Mouse (Mus musculus) lung, embryonic 15.5 days (tissue): ENCODE measurements around the gene Metap1d. TPM values are rescaled to one million over a fixed set of nuclear protein-coding genes. Genes with fewer than 3 reads are reported as not detected.

Experiments
- ATAC-seq: fragments of 200-750 bp; cut with Nextera tagmentation; 2 replicates; pipeline ENCODE4 v1.8.0; 2017; ENCODE audit warnings: moderate number of reproducible peaks, borderline replicate concordance; ENCODE audit not compliant: low FRiP score, low TSS enrichment; ENCODE audit errors: extremely low read depth
- H3K27ac ChIP-seq: fragments of 300-500 bp; sonication (generic); 2 replicates; pipeline ENCODE4 v1.5.1; 2015; ENCODE audit warnings: moderate library complexity, mild to moderate bottlenecking, inconsistent platforms
- H3K27me3 ChIP-seq: fragments of 300-500 bp; sonication (generic); 2 replicates; pipeline ENCODE4 v1.6.1; 2015; ENCODE audit warnings: inconsistent platforms
- H3K36me3 ChIP-seq: fragments of 300-500 bp; sonication (generic); 2 replicates; pipeline ENCODE4 v1.6.1; 2015; ENCODE audit warnings: inconsistent platforms
- H3K4me1 ChIP-seq: fragments of 300-500 bp; sonication (generic); 2 replicates; pipeline ENCODE4 v1.6.1; 2015; ENCODE audit warnings: inconsistent platforms
- H3K4me2 ChIP-seq: fragments of 300-500 bp; sonication (generic); 2 replicates; pipeline ENCODE4 v1.6.1; 2015; ENCODE audit warnings: inconsistent platforms, mild to moderate bottlenecking, moderate library complexity
- H3K4me3 ChIP-seq: fragments of 300-500 bp; sonication (generic); 2 replicates; pipeline ENCODE4 v1.5.1; 2015; ENCODE audit warnings: mild to moderate bottlenecking, inconsistent platforms
- H3K9ac ChIP-seq: fragments of 300-500 bp; sonication (generic); 2 replicates; pipeline ENCODE4 v1.6.1; 2015; ENCODE audit warnings: inconsistent platforms
- H3K9me3 ChIP-seq: fragments of 300-500 bp; sonication (generic); 2 replicates; pipeline ENCODE4 v1.6.1; 2016; ENCODE audit warnings: inconsistent platforms
- WGBS: fragments of 180-500 bp; shearing (Covaris S2); methylation state at CpG from one replicate; pipeline ENCODE4 v1.1.7; 2015; 5-methylcytosine and 5-hydroxymethylcytosine counted together
- polyA plus RNA-seq: library from polyadenylated mRNA; unstranded; fragments of >200 nt; fragmentation: Nextera tagmentation; extraction: Ambion mirVana; gene quantifications from 2 replicates; pipeline ENCODE4 v1.2.1, GENCODE M21; 2015

Gene Metap1d
- polyA plus RNA-seq, 1 experiment from 2014 or later: 33.1 TPM

DNA sequence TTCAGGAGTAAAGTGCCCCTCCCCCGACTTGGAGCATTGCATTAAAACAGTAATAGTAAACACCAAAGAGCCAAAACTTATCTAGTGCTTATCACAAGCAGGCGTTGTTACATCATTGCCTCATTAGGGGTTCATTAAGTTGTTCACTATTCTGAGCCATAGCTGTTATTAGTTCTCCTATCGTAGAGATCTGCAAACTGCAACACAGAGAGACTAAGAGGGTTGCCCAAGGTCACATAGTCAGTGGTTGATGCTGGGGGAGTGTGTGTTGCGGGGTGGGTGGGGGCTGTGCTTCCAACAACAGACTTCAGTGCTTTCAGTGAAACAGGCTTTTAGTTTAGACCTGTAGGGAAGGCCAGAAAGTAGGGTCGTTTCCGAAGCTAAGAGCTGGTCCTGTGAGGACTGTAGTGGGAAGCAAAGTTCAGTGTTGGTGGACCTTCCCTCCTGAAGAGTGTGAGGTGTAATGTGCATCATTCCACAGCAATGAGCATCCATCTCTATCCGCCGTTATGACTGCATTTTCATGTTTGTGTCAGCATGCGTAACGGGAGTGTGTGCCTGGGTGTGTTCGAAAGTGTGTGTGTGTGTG is 89.2 kb downstream of the Metap1d start:
- WGBS: 4% methylated on average over 11 of the region's 11 CpGs
- H3K36me3 ChIP-seq: no peaks in the 10 kb centered on the region
- peaks cover 99% of the 10 kb centered on the region for H3K27me3 ChIP-seq
- peaks cover 51% of the 10 kb centered on the region for H3K4me1 ChIP-seq
- no peak overlapping the region for H3K27ac ChIP-seq
- H3K4me2 ChIP-seq: no peak overlapping the region
- no peaks in the 10 kb centered on the region for H3K9me3 ChIP-seq
- H3K9ac ChIP-seq: no peak overlapping the region
- no peak for ATAC-seq
- H3K4me3 ChIP-seq: no peak overlapping the region

DNA sequence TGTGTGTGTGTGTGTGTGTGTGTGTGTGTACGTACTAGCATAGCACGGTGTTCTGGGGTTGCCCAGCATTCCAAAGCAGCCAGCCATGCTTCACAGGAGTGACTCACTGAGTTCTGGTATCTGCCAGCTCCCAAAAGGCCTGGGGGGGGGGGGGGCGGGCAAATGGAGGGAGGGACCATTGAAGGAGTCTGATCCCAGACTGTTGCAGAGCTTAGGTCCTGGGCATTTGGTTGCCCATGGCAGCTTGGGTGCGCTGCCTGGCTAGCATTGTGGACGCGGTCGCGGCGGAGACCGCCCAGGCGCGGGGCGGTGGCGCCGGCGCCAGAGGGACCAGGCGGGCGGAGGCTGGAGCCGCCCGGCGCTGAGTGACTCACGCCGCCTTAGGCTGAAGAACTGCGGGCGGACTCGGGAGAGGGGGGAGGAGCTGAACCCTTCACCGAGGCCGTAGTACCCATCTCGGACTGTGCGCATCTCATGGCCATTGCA is 89.8 kb downstream of the Metap1d start:
- Histone ChIP-seq H3K27me3 (peaks cover 96% of the 10 kb centered on the region), H3K36me3 (no peaks in the 10 kb centered on the region), H3K4me1 (peaks cover 51% of the 10 kb centered on the region), H3K9ac (no peak overlapping the region), H3K27ac (no peak overlapping the region), H3K4me2 (peak overlapping the region; percentile 35), H3K9me3 (no peaks in the 10 kb centered on the region), H3K4me3 (peak overlapping the region; percentile 17)
- WGBS: under 1% methylated on average over 29 of the region's 30 CpGs
- ATAC-seq: peak; percentile 56; the same call in 1 of the 2 replicates

DNA sequence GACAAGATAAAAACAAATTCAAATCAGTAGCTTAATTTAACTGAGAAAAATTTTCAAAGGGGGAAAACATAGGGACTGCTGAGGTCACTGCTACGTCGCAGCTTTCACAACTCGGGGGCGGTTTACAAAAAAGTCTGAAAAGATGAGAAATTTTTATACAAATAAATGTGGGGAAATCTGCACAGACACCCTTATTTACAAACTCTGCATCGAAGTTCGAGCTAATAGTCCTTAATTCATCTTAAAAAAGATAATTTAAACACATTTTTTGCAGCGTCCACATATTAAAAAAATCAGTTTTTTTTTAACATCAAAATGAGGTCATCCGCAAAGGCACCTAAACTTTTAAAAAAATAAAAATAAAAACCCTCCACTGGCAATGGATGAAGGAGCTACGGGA is 90.5 kb downstream of the Metap1d start:
- H3K9ac ChIP-seq: no peak overlapping the region
- WGBS: 4% methylated on average over 9 of the region's 9 CpGs
- H3K27ac ChIP-seq: no peak overlapping the region
- no peak for ATAC-seq
- no peak overlapping the region for H3K4me3 ChIP-seq
- H3K4me2 ChIP-seq: no peak overlapping the region
- H3K36me3 ChIP-seq: no peaks in the 10 kb centered on the region
- H3K9me3 ChIP-seq: no peaks in the 10 kb centered on the region
- H3K27me3 ChIP-seq: peaks cover 96% of the 10 kb centered on the region
- H3K4me1 ChIP-seq: peaks cover 51% of the 10 kb centered on the region

DNA sequence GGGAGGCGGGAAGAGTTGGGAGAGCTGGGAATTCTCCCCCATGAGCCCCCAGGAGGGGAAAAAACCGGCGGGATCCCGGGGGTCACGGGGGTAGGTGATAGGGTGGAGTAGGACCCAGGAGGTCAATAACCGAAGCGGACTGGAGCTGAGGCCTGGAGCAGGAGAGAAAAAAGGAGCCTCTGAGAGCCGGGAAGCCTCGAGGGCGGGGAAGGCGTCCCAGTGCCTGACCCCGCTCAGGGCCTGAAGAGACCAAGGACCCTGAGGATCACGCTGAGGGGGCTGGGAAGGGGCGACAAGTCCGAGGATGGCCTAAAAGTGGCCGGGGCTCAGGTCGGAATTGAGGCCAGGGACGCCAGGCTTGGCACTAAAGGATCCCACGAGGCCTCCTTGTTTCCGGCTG is 90.9 kb downstream of the Metap1d start:
- peaks cover 96% of the 10 kb centered on the region for H3K27me3 ChIP-seq
- no peak overlapping the region for H3K4me2 ChIP-seq
- H3K9ac ChIP-seq: no peak overlapping the region
- no peaks in the 10 kb centered on the region for H3K9me3 ChIP-seq
- peak overlapping the region; percentile 5; the same call in 1 of the 2 replicates for H3K4me3 ChIP-seq
- no peaks in the 10 kb centered on the region for H3K36me3 ChIP-seq
- H3K4me1 ChIP-seq: peaks cover 51% of the 10 kb centered on the region
- no peak for ATAC-seq
- WGBS: 1% methylated on average over 20 of the region's 20 CpGs
- no peak overlapping the region for H3K27ac ChIP-seq

DNA sequence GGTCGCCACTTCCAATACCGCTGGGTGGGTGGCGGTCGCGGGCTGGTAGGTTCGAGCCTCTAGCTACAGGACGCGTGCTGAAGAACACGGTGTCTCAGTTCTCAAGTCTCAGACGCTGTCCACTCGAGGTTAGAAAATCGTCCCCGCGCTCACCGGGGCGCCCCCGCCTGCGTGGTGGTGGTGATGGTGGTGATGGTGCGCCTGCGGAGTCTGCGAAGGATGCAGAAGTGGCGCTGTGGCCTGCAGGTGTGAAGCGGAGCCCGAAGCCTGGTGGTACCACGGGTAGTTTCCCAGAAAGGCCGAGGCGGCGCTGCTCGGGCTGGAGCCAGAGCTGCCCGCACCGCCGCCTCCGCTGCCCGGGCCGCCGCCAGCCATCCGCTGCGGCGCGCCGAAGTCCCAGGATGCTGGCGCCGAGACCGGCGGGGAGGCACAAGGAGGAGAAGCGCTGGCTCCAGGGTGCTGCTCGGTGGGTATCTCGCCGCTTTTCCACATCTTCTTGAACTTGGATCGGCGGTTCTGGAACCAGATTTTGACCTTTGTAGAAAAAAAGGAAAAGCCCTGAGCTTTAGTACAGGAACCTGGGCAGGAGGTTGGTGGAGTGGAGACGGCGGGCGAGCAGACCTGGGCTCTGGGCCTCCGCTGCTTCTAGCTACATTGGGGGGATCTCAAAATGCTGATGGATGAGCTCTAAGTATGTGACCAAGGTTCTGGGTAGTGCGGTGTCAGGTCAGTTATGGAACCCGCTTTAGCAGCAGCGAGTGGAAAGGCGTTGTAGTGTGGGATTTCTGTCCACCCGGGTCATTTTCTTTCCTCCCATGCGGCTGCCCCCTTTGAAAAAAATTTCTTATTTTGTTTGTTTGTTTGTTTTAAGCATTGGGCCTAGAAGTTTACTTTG is 91.6 kb downstream of the Metap1d start:
- Histone ChIP-seq H3K36me3 (no peaks in the 10 kb centered on the region), H3K4me3 (peak overlapping the region; percentile 5; the same call in 1 of the 2 replicates), H3K27me3 (peaks cover 96% of the 10 kb centered on the region), H3K27ac (no peak overlapping the region), H3K9ac (no peak overlapping the region), H3K4me1 (peaks cover 48% of the 10 kb centered on the region), H3K4me2 (peak overlapping the region; percentile 5; the same call in 1 of the 2 replicates), H3K9me3 (no peaks in the 10 kb centered on the region)
- no peak for ATAC-seq
- WGBS: 2% methylated on average over 61 of the region's 61 CpGs

DNA sequence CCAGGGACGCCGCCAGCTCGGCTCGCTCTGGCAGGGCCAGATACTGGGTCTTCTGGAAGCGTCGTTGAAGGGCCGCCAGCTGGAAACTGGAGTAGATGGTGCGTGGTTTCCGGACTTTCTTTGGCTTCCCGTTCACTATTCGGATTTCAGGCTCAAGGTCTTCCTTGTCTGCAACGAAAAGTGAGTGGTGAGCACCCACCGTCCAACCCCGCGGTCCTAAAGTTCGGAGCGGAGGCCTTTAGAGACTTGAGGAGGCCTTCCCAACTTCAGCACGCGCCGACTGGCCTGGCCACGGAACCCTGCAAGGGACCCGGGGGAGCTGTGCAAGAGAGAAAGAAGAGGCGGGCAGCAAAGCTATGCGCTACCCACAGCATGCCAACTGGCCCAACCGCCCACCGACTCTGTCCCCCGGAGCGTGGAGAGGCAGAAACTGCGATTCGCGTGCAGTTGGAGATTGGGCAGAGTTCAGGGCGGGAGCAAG is 92.4 kb downstream of the Metap1d start:
- no peak overlapping the region for H3K9ac ChIP-seq
- no peak for ATAC-seq
- peaks cover 48% of the 10 kb centered on the region for H3K4me1 ChIP-seq
- no peak overlapping the region for H3K27ac ChIP-seq
- peak overlapping the region; percentile 42 for H3K4me3 ChIP-seq
- peak overlapping the region; percentile 92 for H3K4me2 ChIP-seq
- WGBS: 2% methylated on average over 32 of the region's 32 CpGs
- peaks cover 97% of the 10 kb centered on the region for H3K27me3 ChIP-seq
- no peaks in the 10 kb centered on the region for H3K9me3 ChIP-seq
- no peaks in the 10 kb centered on the region for H3K36me3 ChIP-seq

DNA sequence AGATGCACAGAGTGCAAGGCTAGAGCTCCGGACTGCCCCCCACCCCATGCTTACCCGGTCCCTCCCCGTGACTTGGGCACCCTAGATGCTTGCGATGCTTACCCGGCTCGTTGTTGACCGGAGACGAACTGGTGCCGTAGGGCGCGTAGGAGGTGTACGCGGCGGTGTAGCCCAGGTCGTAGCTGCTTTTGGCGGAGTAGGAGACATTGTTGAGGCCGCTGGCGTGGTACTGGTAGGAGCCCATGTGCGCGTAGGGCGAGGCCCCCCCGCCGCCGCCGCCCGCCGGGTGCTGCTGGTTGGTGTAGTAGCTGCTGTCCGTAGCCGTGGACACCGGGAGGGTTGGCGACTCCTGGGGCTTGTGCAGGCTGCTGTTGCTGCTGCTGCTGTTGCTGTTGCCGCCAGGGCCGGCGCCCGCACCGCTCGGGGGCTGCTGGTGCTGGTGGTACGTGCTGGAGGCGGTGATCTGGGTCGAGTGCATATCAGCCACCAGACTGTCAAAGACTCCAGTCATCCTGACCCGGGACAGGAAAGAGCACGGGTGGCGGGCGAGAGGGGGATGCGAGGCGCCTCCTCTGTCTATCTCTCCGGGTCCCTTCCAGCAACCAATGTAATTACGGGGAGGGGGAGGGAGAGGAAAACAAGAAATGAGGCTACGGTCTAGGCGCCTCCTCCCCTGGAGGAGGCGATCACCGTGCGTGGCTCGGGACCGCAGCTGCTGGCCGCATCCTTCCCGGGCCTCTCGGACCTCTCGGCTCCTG is 93.0 kb downstream of the Metap1d start:
- H3K9me3 ChIP-seq: no peaks in the 10 kb centered on the region
- no peak overlapping the region for H3K9ac ChIP-seq
- H3K27me3 ChIP-seq: peaks cover 95% of the 10 kb centered on the region
- H3K4me1 ChIP-seq: peaks cover 42% of the 10 kb centered on the region
- H3K4me3 ChIP-seq: peak overlapping the region; percentile 42
- H3K4me2 ChIP-seq: peak overlapping the region; percentile 92
- no peaks in the 10 kb centered on the region for H3K36me3 ChIP-seq
- no peak overlapping the region for H3K27ac ChIP-seq
- ATAC-seq: peak; percentile 12; the same call in 1 of the 2 replicates
- WGBS: under 1% methylated on average over 59 of the region's 59 CpGs

DNA sequence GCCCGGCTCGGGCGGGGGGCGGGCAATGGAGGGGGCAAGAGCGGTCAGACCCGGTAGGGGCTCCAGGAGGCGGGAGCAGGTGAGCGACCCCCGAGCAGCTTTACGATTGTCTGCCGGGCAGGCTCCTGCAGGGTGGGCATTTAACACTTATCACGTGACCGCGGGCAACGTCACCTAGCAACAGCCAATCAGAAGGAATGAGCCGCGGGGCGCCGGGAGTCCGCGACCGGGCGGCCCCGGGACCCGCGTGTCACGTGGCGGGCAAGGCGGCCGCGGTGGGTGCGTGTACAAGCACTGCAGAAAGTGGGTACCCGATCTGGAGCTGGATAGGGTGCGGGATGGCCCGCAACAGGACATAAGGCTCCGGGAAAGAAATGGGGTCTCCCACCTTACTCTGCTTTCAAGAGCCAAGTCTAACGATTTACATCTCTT is 93.6 kb downstream of the Metap1d start, which contains the start of gene Dlx2:
Gene Dlx2, minus strand, starts transcription at position 115 of the 432 bp plus-strand sequence.
- Histone ChIP-seq H3K27me3 (peaks cover 95% of the 10 kb centered on the region), H3K4me1 (peaks cover 37% of the 10 kb centered on the region), H3K9me3 (no peaks in the 10 kb centered on the region), H3K4me3 (peak within 1 kb of the TSS; percentile 42), H3K4me2 (peak within 1 kb of the TSS; percentile 92), H3K9ac (no peak within 1 kb of the TSS), H3K27ac (no peak within 1 kb of the TSS), H3K36me3 (no peaks in the 10 kb centered on the region)
- ATAC-seq: 0 out of 2 replicates have a peak, but pooled peaks have one; percentile 19
- under 1% methylated on average over 37 of the region's 37 CpGs for WGBS

DNA sequence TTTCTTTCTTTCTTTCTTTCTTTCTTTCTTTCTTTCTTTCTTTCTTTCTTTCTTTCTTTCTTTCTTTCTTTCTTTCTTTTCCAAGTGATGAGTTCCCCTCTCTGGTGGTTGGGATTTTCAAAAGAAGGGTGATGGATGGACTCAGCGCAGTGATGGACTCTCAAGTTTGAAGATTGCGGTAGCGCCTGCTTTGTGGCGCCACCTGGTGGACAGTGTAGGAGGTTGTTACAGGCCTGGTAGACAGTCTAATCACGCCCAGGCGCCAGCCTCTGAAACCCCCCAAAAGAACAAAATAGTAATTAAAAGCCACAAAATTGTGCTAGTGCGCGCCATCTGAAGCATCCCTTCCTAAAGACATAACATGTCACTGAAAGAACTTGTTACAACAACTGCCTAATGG is 94.8 kb downstream of the Metap1d start:
- Histone ChIP-seq H3K4me3 (no peak overlapping the region), H3K4me2 (no peak overlapping the region), H3K9me3 (no peaks in the 10 kb centered on the region), H3K27ac (no peak overlapping the region), H3K27me3 (peaks cover 95% of the 10 kb centered on the region), H3K36me3 (no peaks in the 10 kb centered on the region), H3K4me1 (peaks cover 33% of the 10 kb centered on the region), H3K9ac (no peak overlapping the region)
- ATAC-seq: no peak
- 3% methylated on average over 8 of the region's 8 CpGs for WGBS

DNA sequence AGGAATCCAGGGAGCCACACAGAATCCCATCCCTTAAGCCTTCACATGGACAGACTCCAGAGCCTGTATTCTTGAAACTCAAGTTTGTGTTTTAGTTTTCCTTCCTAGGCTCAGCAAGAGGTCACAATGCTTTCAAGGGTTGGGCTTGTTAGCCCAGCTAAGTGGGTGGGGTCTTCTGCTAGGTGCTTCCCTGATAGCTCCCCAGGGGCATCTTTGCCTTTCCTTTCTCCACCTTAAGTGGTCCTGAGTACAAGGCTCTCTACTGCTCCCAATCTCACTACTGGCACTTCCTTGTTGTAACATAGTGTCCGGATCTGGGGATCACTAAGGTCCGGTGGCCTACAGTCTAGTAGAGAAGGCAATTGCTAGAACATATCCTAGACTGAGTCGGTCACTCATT is 97.3 kb downstream of the Metap1d start:
- H3K27me3 ChIP-seq: peaks cover 89% of the 10 kb centered on the region
- no peak for ATAC-seq
- H3K4me3 ChIP-seq: no peak overlapping the region
- 34% methylated on average over 3 of the region's 3 CpGs for WGBS
- no peaks in the 10 kb centered on the region for H3K36me3 ChIP-seq
- H3K9me3 ChIP-seq: no peaks in the 10 kb centered on the region
- no peak overlapping the region for H3K9ac ChIP-seq
- H3K27ac ChIP-seq: no peak overlapping the region
- peaks cover 17% of the 10 kb centered on the region for H3K4me1 ChIP-seq
- no peak overlapping the region for H3K4me2 ChIP-seq

DNA sequence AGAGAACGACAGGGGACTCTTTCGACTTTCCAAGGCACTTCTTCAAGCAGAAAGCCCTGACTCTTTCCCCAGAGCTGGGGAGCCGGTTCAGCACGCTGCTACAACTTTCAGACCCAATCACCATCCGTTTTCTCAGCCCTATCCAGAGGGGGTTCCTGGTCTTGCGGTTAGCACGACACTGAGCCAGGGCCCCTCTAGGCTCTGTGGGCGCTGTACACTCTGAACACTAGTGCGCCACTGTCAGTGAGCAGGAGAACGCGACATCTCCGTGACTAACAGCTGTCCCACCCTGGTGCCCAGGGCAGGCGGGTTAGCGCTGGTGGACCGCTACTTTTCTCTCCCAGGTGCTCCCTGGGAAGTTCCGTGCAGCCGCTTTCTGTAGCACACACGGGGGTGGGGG is 98.6 kb downstream of the Metap1d start:
- H3K27me3 ChIP-seq: peaks cover 76% of the 10 kb centered on the region
- no peaks in the 10 kb centered on the region for H3K36me3 ChIP-seq
- no peak overlapping the region for H3K27ac ChIP-seq
- ATAC-seq: no peak
- H3K4me2 ChIP-seq: no peak overlapping the region
- H3K9me3 ChIP-seq: no peaks in the 10 kb centered on the region
- H3K4me3 ChIP-seq: no peak overlapping the region
- no peak overlapping the region for H3K9ac ChIP-seq
- under 1% methylated on average over 18 of the region's 18 CpGs for WGBS
- peaks cover 3% of the 10 kb centered on the region for H3K4me1 ChIP-seq
